Mouse (Mus musculus) adrenal gland, postnatal 36 days (tissue): ENCODE data around the gene Gm20807. TPM values are rescaled to one million over a fixed set of nuclear protein-coding genes. Genes with fewer than 3 reads are reported as not detected.
"Not testable (repeated sequence)": the region's sequence is repeated elsewhere in the genome, so short reads cannot be mapped to it uniquely, and the experiment has no call there.

Experiments
- DNase-seq, 2 experiments: peaks; one replicate each; pipeline ENCODE4 v3.0.0; 2021; ENCODE audit warnings: mixed read lengths in 1 of 2
- long read RNA-seq, 2 experiments: library from polyadenylated mRNA; stranded (forward); transcript quantifications; one replicate each; pipeline ENCODE4 v2.0.0; 2021; ENCODE audit warnings: borderline sequencing depth in 2 of 2
- total RNA-seq, 2 experiments: library from RNA; stranded (reverse); gene quantifications; 2 replicates each; pipeline ENCODE4 v1.2.3; 2021

Gm20807 gene
- total RNA-seq, result not detected
- long read RNA-seq, experiment 1, result 0 reads
- long read RNA-seq, experiment 2, result 0 reads

DNA sequence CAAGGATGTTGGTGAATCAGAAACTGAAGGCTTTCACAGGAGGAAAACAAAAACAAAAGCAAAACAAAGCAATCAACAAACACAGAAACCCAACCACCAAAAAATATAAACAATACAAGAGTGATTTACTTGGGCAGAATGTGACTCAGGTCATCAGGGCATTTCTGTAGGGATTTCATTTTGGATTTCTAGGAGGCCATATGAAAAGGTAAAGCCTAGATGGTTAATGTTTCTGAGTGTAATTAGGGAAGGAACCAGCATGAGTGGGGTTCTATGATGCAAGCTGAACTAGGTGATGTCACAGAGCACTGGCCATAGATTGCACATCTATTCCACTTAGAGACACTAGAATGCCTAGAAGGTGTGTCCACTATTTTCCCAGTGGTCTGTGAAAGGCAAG is at the start of gene Gm20807:
Gm20807 (plus strand) TSS at position 301 of the 400 bp plus-strand sequence.
- DNase-seq, result not testable (repeated sequence)

Other genes with a start within 250 kb of the Gm20807 start
- not detected for gene Gm21891, start 90.6 kb downstream of the Gm20807 start, total RNA-seq
- gene Gm21425, start 119.1 kb downstream of the Gm20807 start, total RNA-seq, result not detected
- gene Gm21828, start 181.0 kb downstream of the Gm20807 start, total RNA-seq, result not detected
- not detected for gene Gm21440, start 209.5 kb downstream of the Gm20807 start, total RNA-seq
- gene Gm21454, start 209.6 kb downstream of the Gm20807 start, total RNA-seq, result not detected